Mouse (Mus musculus): ENCODE measurements at regions not wholly inside any gene's neighbourhood (a gene's known extent, or its start where the extent isn't known, plus 50 kb on each side); places are given as distances from the start of the nearest gene placed in this dataset.

DNA sequence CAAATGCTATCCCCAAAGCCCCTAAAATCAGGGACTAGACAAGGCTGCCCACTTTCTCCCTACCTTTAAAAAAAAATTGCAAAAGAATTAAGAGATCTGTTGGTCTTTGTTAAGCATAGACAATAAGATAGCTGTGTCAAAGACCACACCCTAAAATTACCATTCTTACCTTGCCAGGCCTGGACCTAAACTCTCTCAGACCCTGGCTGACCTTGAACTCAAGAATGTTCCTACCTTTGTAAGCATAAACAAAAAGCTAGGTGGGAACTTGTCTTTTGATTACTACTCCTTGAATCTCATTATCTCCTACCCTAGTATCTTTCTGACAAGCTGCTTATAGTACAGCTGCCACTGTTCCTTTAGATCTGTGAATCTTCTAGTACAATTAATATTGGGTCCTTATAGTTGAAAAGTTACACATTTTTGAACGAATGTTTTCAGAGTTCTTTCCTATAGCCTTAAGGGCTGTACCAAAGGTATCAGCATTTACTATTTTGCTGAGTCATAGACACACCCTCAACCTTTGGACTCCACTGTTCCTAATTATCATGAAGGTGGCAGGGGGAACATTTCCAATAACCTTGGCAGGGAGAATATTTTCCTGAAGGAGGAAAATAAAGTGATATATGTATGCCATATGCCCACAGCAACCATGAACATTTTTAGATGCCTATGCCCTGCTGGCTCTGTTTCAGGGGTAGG lies 264.5 kb upstream of the Alcam start:
- no peak overlapping the region for H3K27ac ChIP-seq (ENCODE audit: insufficient read depth, low read depth, low read length, poor library complexity, severe bottlenecking)
- no peaks in the 10 kb centered on the region for H3K9me3 ChIP-seq (ENCODE audit: control insufficient read depth, insufficient read depth, low read depth, low read length)
- H3K36me3 ChIP-seq (ENCODE audit: control insufficient read depth, insufficient read depth, low read length, poor library complexity, severe bottlenecking): no peaks in the 10 kb centered on the region
- DNase-seq (ENCODE audit: low read depth, low spot score): peak; percentile 29
- no peaks in the 10 kb centered on the region for H3K4me1 ChIP-seq (ENCODE audit: control insufficient read depth in 2 of 2, insufficient read depth in 2 of 2, low read length in 2 of 2, poor library complexity in 1 of 2)
- in situ Hi-C loops (cut with MboI; ENCODE audit: low sequenced_read_pairs in 2 of 2, unreplicated experiment in 2 of 2): no loop called here
- H3K9ac ChIP-seq (ENCODE audit: insufficient read depth, low read depth, low read length, poor library complexity, severe bottlenecking): no peak overlapping the region
- TF ChIP-seq ZC3H11A (IDR thresholded peaks at IDR 0.05; ENCODE audit: borderline replicate concordance, low read depth, low read length): no peak
- no peak for TF ChIP-seq CHD2 (IDR thresholded peaks at IDR 0.05; ENCODE audit: low read depth, low read length)
- no peak for TF ChIP-seq HCFC1 (IDR thresholded peaks at IDR 0.05; ENCODE audit: borderline replicate concordance, insufficient read depth, low read length)
- peak; percentile 79 for TF ChIP-seq MAFK (IDR thresholded peaks at IDR 0.05; ENCODE audit: insufficient read depth, low read depth, low read length)
- TF ChIP-seq ZNF384 (IDR thresholded peaks at IDR 0.05; ENCODE audit: low read depth, low read length): 0 out of 2 replicates have a peak, but pooled peaks have one; percentile 31
- H3K4me3 ChIP-seq (ENCODE audit: insufficient read depth in 1 of 2, low read depth in 1 of 2, low read length in 2 of 2, poor library complexity in 1 of 2, severe bottlenecking in 1 of 2): no peak overlapping the region

DNA sequence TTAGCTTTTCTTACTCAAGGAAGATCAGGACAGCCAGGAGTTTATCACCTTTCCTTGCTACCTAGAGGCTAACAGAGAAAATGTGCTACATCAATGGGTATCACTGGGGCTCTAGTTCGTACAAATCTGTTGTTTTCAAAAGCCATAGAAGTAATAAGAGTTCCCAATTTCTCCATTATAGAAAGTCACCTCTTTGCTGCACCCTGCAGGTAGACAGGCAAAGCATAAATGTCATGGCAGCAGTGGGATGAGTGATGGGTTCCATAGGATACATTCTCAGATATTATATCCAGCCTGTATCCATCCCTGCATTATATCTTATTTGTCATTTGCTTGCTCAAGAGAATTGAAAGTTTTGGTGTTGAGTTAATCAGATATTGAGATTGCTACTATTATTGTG lies 236.4 kb upstream of the Alcam start:
- Histone ChIP-seq H3K9ac (ENCODE audit: insufficient read depth, low read depth, low read length, poor library complexity, severe bottlenecking) (no peak overlapping the region), H3K4me3 (ENCODE audit: insufficient read depth in 1 of 2, low read depth in 1 of 2, low read length in 2 of 2, poor library complexity in 1 of 2, severe bottlenecking in 1 of 2) (no peak overlapping the region), H3K27ac (ENCODE audit: insufficient read depth, low read depth, low read length, poor library complexity, severe bottlenecking) (no peak overlapping the region), H3K36me3 (ENCODE audit: control insufficient read depth, insufficient read depth, low read length, poor library complexity, severe bottlenecking) (no peaks in the 10 kb centered on the region), H3K9me3 (ENCODE audit: control insufficient read depth, insufficient read depth, low read depth, low read length) (no peaks in the 10 kb centered on the region), H3K4me1 (ENCODE audit: control insufficient read depth in 2 of 2, insufficient read depth in 2 of 2, low read length in 2 of 2, poor library complexity in 1 of 2) (no peaks in the 10 kb centered on the region)
- DNase-seq (ENCODE audit: low read depth, low spot score): no peak
- no peak for TF ChIP-seq MAFK (IDR thresholded peaks at IDR 0.05; ENCODE audit: insufficient read depth, low read depth, low read length)
- TF ChIP-seq ZNF384 (IDR thresholded peaks at IDR 0.05; ENCODE audit: low read depth, low read length): no peak
- TF ChIP-seq HCFC1 (IDR thresholded peaks at IDR 0.05; ENCODE audit: borderline replicate concordance, insufficient read depth, low read length): no peak
- TF ChIP-seq CHD2 (IDR thresholded peaks at IDR 0.05; ENCODE audit: low read depth, low read length): no peak
- TF ChIP-seq ZC3H11A (IDR thresholded peaks at IDR 0.05; ENCODE audit: borderline replicate concordance, low read depth, low read length): no peak
- in situ Hi-C loops (cut with MboI; ENCODE audit: low sequenced_read_pairs in 2 of 2, unreplicated experiment in 2 of 2): no loop called here

DNA sequence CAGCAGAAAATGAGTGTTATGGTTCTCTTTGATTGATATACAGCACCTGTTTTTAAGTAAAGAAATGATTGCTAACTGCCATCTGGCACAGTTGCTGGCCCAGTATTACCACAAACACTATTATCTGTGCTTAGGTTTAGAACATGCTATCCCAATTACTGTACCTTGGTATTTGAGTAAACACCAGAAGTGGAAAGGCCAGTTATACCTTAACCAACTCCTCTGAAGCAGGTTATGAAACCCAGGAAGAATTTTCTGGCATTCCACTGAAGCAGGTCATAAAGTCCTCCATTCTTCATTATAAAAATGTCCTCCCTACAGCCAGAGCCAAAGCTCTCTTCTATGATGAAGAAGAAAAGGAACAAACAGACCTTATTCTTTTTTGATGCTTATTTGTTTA lies 201.0 kb upstream of the Alcam start:
- TF ChIP-seq ZC3H11A (IDR thresholded peaks at IDR 0.05; ENCODE audit: borderline replicate concordance, low read depth, low read length) (no peak), MAFK (IDR thresholded peaks at IDR 0.05; ENCODE audit: insufficient read depth, low read depth, low read length) (no peak), HCFC1 (IDR thresholded peaks at IDR 0.05; ENCODE audit: borderline replicate concordance, insufficient read depth, low read length) (no peak), ZNF384 (IDR thresholded peaks at IDR 0.05; ENCODE audit: low read depth, low read length) (no peak), CHD2 (IDR thresholded peaks at IDR 0.05; ENCODE audit: low read depth, low read length) (no peak)

More for the DNA sequence above, 201.0 kb upstream of the Alcam start:
- Histone ChIP-seq H3K36me3 (ENCODE audit: control insufficient read depth, insufficient read depth, low read length, poor library complexity, severe bottlenecking) (no peaks in the 10 kb centered on the region), H3K4me3 (ENCODE audit: insufficient read depth in 1 of 2, low read depth in 1 of 2, low read length in 2 of 2, poor library complexity in 1 of 2, severe bottlenecking in 1 of 2) (no peak overlapping the region), H3K9me3 (ENCODE audit: control insufficient read depth, insufficient read depth, low read depth, low read length) (no peaks in the 10 kb centered on the region), H3K4me1 (ENCODE audit: control insufficient read depth in 2 of 2, insufficient read depth in 2 of 2, low read length in 2 of 2, poor library complexity in 1 of 2) (no peaks in the 10 kb centered on the region), H3K9ac (ENCODE audit: insufficient read depth, low read depth, low read length, poor library complexity, severe bottlenecking) (no peak overlapping the region), H3K27ac (ENCODE audit: insufficient read depth, low read depth, low read length, poor library complexity, severe bottlenecking) (no peak overlapping the region)
- DNase-seq (ENCODE audit: low read depth, low spot score): no peak
- in situ Hi-C loops (cut with MboI; ENCODE audit: low sequenced_read_pairs in 2 of 2, unreplicated experiment in 2 of 2): no loop called here

Data from ES-E14 (cell line).